Mouse (Mus musculus): Measurements from ENCODE around the gene Lrrc55. TPM values are rescaled to one million over a fixed set of nuclear protein-coding genes. Genes with fewer than 3 reads are reported as not detected.
"Not testable (repeated sequence)": the region's sequence is repeated elsewhere in the genome, so short reads cannot be mapped to it uniquely, and the experiment has no call there.

Lrrc55 gene
- total RNA-seq (2021) = 17.5 and 21.2 TPM in 2 replicates
- long read RNA-seq, experiment 1, partial matches to known transcripts = 0 of 2 reads
- long read RNA-seq, experiment 1, other reads (novel, unspliced or antisense) = 1 of 2 reads
- long read RNA-seq, experiment 2, partial matches to known transcripts = 0 of 1 reads
- long read RNA-seq, experiment 2, other reads (novel, unspliced or antisense) = 1 of 1 reads

DNA sequence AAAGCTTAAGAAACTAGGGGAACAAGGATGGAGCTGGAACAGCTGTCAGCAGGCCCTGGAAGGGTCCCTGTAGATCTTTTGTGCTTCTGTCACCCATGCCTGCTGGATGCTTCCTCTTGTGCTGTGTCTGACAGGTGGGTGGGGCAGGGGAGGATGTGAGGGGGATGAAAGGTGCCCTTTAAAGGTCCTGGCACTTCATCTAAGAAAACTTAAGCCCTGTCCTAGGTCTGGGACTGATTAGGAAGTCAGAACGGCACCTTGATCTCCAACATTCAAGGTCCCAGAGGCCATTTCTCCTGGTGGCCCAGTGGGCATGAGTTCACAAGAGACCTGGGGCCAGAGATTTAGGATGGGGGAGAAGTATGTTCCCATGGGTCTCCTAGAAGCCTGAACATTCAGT, at the start of gene Lrrc55:
Lrrc55 (minus strand) TSS at position 297 of the 400 bp plus-strand sequence.
- DNase-seq = peak; percentile 54

DNA sequence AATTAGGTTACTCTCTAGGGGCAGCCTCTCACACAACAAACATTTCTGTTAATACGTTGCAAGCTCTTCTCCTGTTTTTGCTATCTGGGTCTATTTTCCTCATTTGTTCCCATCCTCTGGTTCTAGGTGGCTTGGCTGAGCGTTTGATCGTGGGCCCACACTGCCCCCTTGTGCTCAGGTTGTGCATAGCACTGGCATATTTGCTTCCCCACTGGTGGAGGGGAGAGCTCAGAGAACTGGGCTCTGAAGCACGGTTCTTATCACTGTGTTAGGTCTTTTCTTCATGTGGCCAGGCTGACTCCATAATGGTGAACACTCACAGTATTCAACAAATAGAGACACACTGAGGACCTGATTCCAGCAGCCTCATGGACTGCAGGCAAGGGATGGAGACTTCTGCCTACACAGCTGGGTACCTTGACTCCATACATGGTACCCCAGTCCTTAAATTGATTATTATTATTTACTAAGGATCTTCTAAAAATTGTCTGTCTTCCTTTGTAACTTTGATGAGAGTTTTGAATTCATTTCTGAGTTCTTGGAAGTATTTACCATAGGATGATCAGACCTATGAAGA, 49.6 kb upstream of the Lrrc55 start:
- DNase-seq = peak; percentile 90

DNA sequence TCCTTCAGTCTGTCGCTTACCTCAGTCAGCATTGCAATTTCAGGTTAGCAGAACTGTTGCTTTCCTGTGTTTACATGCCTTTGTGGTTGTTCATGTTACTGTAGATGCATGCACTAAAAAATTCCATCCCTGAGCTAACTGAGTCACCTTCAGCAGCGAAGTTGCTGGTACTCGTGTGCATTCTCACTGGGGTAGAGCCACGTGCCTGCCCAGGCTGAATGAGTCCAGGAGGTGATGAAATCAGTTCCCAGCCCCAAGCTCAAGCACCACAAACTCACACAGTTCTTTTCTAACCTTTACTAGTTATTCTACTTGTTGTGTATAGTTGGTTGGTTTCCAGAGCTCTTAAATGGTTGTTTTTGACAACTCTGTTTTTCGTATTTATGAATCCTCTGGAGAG, 48.7 kb upstream of the Lrrc55 start:
- no peak for DNase-seq

DNA sequence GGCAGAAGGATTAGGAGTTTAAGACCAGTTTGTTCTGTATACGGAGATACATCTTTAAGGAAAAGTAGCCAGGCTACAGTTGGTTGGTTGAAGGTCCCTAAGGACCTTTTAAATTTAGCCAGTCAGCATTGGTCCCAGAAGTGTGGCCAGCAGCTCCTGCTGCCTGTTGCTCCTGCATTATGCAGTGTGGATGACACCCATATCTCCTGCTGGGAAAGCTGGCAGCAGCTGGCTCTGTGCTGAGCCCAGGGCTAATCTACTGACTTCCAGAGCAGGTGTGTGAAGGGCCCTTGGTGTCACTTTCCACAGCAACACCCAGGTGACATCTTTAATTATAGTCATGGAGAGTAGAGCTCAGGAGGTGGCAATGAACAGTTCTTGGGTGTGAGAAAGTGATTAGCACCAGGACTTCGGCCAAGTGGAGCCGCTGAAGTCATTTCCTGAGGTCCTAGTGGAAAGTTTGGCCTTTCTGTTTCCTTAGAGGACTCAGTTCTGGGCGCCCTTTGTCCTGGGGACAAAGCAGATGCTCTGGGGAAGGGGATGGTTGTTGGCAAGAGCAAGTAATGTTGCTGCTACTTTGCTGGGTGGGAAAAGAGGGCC, 41.2 kb upstream of the Lrrc55 start:
- no peak for DNase-seq

DNA sequence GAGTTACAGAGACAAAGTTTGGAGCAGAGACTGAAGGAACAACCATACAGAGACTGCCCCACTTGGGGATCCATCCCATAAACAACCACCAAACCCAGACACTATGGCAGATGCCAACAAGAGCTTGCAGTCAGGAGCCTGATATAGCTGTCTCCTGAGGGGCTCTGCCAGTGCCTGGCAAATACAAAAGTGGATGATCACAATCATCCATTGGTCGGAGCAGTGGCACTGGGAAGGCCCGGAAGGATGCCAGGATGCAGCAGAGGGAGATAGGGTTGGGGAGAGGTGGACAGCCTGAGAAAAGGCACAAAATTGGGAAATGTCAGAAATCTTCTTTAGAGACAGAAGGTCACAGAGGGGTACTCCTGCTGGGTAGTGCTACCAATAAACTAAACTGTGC, 40.2 kb upstream of the Lrrc55 start:
- not testable (repeated sequence) for DNase-seq

DNA sequence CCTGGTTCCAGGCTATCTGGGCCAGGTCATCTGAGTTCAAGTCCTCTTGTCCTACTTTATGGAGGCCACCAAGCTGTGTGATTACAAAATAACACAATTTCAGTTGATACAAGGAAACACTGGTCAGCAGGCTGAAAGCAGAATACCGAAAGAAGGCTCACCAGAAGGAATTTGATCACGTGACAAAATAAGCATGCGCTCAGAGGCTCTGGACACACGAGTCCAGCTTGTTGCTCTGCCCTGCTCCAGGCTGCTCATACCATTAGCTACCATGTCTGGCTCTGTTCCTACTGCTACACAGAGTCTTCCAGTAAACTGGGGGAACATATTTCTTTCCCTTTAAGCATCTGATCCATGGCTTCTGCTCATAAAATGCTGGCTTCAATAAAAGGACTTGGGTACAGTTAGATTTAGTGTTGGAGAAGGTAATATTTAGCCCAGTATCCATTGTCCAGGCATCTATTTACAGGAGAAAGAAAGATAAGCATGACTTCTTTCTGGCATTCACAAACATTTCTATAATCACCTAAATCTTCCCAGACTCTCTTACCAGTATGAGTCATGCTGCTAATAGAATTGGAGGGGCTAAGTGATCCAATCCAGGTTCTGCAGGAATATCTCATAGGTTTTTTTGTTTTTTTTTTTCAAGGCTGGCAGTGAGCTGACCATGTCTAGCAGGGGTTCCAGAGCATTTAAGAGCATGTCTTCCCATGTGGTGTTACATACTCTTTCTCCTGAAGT, 33.9 kb upstream of the Lrrc55 start:
- DNase-seq = no peak

DNA sequence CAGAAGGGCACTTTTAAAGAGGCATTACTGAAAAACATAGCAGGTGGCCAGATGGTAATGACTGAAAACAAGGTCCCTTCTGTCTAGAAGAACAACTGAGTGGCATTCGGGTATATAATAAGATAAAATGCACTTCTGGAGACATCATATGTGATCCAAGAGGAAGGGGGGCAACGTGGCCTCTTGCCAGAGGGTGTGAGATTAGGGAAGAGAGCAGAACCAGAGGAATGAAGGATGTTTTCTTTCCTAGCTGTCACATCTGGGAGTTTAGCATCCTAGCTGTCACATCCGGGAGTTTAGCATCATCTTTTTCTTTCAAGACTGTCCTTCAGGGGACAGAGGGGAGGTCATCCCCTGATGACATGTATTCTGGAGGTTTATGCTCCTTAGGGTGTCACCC, 32.6 kb upstream of the Lrrc55 start:
- no peak for DNase-seq

DNA sequence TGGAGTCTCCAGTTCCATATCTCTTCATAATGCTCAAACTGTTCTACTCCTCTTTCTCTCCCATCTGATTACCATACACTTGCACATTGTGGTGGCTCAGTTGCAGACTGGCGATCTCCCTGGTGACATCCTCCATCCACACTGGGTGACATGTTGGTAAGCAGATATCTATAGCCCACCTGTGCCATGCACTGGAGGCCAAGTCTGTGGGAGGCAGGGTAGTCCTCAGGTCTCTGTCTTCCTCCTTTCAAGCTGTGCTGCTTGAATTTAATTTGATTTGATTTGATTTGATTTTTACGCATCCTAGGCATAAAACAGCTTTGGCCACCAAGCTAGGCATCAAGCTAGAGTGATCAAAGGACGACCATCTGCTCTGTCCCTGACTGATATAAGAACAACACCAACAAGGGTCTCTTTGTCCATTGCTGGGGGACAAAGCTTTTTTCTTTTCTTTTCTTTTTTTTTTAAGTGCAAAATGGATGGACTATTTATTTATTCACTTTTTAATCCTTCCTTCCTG, 30.9 kb upstream of the Lrrc55 start:
- DNase-seq = no peak

DNA sequence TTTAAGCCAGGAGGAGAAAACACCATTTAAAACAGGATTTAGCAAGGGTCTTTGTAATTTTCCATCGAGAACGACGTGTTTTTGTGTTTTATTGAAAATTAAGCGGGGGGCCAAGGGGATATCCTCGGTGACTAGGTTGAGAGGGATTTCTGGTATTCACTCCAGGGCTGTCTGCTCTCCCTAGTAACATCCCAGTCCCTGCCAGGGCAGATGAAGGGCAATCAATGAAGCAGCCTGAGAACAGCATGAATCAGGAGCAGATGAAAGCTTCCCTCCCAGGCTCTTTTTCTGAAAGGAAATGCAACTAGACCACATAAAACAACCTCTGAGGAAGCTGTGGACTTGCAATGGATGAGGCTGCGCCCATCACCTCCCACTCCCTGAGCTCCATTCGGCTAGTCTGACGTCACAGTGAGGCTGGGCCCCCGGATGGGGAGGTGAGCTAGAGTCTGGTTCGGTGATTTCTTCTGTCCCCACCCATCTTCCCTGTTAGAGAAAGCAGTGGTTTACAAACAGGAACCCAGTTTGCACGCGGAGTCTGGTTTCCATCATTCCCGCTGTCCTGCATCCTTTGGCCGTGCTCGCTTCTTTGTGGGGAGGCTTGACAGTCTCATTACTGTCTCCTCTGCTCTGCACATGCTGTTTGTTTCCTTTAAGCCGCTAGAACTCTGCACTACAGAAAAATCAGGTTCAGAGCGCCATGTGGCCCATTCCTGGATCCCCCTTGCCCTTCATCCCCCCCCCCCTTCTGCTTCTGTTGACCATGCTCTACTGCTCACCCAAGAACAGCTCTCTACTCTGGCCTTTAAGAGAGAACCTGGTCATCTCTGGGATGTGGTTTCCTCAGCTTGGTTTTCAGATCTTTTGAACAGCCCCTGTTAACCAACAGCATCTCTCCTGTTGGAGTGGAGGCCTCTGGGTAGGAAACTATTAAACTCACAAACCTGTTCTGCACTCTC, 27.5 kb upstream of the Lrrc55 start:
- no peak for DNase-seq

DNA sequence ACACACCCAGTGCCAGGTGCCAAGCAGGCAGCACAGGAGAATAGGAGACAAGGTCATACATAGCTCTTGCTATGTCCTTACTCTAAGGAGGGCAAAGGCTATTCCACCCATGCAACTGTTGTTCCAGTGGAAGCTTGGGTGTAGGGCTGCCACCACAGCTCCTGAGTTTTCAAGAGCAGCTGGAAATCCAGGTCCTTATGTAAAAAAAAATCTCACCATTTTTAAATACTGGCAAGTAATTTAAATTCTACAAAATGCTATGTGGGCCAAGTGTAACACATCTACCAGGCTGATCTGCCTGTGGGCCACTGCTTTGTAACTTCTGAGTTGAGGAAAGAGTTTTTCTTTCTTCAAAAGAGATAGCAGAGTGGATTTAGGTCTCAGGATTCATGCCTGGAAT, 19.6 kb upstream of the Lrrc55 start:
- no peak for DNase-seq

DNA sequence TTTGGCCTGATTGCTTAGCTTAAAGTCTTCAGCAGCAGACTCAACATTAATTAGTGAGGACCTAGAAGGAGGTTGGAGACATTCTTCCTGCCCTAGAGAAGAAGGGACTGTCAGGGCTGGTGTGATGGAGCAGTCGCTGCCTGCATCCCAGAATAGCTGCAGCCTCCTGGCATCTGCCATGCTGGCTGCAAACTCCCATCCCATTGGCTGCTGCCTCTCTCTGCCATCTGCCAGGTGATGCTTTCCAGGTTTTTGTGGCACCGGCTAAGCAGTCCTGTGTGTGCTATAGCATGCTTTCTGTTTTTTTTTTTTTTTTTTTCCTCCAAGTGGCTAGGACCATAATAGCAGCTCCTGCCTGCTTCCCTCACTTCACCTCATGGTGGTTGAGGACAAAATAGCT, 16.7 kb upstream of the Lrrc55 start:
- no peak for DNase-seq

DNA sequence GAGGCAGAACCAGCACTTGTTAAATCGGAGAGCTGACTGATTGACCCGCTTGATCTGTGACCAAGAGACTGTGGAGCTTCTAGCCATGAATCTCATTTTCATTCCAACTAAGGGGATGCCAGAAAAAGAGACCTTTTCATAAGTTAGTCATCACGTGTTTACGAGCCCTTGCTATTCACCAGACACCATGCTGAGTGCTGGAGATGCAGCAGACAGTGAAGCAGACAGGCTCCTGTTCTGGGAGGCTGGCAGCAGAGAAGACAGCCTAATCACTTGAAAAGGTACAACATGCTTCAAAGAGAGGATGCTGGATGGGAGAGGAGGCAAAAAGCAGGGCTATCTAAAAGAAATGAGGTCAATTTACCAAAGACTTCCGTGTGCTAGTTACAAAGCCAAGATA, 12.3 kb upstream of the Lrrc55 start:
- DNase-seq = no peak

DNA sequence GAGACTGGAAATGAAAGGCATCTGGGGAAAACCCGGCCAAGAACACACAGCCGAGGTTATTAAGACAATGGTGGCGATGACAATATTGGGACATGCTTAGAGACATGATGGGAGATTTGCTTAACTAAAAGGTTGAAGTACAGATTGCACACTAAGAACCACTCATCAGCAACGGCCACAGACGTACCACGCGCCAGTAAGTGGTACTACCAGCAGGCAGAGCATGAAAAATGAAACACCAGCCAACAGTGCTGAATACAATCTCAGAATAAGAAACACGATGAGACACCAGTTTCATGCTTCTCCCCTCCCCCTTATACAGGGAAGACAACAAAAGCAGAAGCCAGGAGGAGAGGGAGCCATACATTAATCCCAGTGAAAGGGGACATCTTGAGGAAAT, 8.2 kb upstream of the Lrrc55 start:
- DNase-seq = no peak

DNA sequence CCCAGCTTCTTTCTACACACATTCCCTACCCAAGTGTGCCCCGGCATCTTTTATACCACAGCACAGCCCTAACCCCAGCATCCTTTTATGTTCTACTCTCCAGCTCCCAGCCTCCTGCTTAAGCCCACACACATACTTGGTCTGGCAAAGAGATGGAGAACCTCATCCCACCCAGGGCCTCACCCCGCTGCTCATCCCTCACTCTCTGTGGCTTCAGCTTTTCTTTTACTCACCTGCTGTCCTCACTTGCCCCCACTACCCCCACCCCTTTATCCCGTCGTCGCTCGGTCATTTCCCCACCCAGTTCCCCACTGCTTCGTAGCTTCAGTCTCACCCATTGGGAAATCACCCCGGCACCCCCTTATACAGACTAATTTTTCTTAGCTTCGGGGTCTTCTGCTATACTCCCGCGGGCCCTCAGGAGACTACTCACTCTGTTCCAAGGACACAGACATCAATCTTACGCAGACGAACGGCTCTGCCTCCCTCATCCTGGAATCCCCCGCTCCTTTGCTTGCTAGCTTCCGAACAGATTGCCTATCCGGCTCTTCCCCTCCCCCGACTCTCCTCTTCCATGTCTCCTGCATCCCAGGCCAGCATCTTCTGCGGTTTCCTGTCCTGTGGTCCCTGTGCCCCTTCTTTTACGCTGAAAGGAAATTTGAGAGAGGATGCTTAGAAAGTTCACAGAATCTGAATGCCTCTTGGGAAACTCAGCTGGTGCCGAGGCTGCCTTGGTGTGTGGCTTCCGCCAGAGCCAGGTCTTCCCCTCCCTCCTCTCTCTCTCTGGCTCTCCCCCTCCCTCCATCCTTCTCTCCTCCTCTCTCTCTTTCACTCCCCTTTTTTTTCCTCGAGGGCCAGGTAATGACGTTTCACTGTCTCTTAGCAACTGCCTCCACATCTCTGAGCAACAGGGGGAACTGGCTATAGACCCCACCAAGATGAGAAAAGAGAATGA, 1.3 kb upstream of the Lrrc55 start:
- DNase-seq = peak; percentile 41

DNA sequence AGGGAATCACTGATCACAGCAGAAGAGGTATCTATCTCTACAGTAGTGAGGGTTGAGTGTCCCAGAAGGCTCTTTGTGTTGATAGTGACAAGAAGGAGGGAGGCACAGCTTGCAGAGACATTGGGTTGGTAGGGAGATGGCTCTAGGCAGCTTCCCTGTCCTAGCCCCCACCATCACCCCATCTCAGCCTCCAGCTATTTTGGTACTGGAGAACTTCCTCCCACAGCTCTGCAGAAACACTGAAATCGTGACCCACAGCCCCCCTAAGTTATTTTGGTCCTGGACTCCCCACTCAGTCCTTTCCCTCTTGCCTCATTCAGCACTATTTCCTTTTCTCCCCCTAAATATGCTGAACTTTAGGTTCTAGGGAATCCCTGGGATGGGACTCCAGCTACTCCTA, 2.4 kb downstream of the Lrrc55 start:
- no peak for DNase-seq

DNA sequence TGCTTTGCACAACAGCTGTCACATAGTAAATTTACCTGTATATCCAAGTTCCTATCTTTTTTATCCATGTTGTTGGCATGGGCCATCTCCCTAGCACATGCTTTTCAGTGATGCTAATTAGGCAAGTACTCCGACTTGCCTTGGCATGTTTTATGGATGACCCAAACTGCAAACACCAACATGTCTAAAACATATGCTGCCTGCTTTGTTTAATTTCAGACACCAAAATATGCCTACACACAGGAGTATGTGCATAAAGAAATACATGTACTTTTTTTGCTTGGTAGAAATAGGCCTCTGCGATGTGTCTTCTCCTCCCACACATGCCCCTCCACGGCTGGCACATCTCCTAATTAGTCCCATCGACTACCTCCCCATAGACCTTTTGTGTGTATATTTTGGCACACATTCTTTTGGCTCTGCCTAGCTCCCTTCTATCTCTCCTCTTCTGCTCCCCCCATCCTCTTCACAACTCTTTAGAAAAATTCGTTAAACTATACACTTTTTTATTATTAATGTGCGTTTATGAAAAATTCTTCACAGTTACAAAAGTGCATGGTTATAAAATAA, 9.3 kb downstream of the Lrrc55 start:
- no peak for DNase-seq

DNA sequence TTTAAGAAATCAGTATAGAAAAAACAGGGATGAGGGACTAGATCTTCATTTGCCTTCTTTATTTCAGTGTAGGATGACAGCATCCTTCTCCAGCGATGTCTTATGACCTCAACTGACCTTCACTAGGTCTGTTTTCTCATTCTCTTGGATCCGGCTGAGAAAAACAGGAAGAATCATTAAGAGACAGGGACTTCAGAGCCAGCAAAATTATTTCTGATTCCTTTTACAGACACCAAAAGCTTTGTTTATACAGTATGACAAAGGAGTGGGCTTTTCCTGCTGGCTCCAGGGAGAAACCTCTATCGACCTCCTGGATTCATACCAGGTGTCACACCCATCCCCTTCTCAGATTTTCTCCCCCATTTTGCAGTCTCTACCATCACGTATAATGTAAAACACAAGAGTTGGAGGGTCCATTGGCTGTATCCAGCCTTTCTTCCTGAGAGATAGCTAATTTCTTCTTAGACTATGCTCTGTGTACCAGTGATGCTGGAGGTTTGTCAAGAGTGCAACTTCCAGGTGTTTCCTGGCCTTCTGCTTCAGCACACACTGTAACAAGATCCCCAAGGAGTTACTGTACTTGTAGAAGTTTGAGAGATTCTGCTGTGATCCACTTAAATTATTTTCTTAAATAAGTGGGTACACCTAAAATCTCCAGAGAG, 18.7 kb downstream of the Lrrc55 start:
- no peak for DNase-seq

DNA sequence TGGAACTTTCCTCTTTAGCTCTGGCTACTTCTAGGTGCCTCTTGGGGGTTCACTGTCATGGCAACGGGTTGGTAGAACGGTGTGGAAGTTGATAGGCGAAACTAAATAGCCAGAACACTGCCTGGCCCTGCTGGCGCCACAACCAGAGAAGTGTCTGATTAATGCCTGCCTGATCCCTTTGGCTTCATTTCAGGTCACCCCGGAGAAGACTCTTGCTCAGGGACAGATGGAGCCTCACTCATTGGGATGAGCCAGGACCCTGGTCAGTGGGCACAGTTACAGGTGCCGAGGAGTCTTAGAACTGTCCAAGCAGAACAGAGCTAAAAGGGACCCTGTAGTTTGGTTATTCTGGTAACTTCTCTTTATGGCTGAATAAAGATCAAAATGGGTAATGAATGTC, 23.5 kb downstream of the Lrrc55 start:
- DNase-seq = no peak

DNA sequence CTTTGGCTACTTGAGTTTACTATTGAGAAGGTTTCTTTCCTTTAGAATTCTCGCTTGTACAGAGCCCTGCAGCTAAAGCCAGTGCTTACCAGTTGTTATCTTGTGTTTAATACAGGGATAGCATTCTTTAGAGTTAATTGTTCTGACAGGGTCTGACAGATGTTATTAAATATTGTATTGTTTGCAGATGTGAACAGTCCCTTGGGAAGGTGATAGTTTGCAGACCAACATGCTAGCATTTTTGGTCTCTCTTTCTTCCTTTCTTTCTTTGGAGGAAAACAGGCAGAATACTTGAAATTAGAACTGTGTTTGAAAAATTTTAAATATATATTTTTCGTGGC, 24.3 kb downstream of the Lrrc55 start:
- DNase-seq = no peak
